Mouse (Mus musculus) urinary bladder, postnatal 4 days (tissue): ENCODE data around the gene Tfpi.
"Not testable (repeated sequence)": the region's sequence is repeated elsewhere in the genome, so short reads cannot be mapped to it uniquely, and the experiment has no call there.

Source experiments
- DNase-seq, 2 experiments: peaks; one replicate each; pipeline ENCODE4 v3.0.0; 2021 to 2022; ENCODE audit warnings: low spot score in 2 of 2

Tfpi gene

GRCm38 (mm10) chr2:84388537-84388936, 88.0 kb downstream of the Tfpi start:
- DNase-seq: not testable (repeated sequence)

GRCm38 (mm10) chr2:84388023-84388416, 88.6 kb downstream of the Tfpi start:
- no peak for DNase-seq

GRCm38 (mm10) chr2:84387394-84388022, 89.1 kb downstream of the Tfpi start:
- no peak for DNase-seq

DNA sequence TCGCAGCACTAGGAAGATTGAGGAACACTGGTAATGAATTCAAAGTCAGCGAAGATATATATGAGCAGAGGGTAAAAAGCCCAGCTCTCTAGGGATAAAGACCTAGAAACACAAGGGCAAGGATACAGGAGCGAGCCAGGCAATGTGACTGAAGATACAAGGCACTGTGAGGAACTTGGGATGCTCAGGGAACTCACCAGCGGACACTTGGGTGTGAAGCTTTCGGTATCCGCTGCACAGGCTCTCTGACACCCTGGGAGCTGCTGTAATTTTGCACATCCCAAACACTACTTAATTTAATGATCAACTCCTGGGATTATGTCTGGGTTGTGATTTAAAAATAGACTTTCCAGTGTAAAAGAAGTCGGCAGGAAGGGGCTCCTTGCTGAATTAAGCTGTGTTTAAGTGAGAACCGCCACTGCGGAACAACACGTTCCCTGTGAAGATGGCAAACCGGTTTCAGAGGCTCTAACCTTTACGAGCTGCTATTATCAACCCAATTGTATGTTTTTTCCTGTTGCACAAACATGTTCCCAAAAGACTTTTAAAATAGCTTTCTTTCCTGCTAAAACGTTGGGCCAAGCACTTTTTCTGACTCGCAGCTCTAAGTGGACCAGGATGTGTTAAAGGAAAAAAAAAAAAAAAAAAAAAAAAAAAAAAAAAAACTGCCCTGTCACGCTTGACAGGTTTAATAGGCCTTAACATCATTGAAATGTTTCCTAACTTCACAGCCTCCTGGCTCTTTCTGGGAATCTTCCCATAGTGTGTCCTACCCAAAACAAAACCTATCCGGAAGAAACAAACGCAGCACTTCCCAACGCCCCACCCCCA, 89.8 kb downstream of the Tfpi start:
- DNase-seq: no peak

- DNase-seq: no peak
Observed at GRCm38 (mm10) chr2:84384911-84385693, 91.5 kb downstream of the Tfpi start.

- no peak for DNase-seq
Observed at GRCm38 (mm10) chr2:84383828-84384227, 92.7 kb downstream of the Tfpi start.
